Mouse (Mus musculus): Measurements from ENCODE around the gene Srebf1.
A peak's percentile ranks its signal among the peaks of the same experiment; 100 is the strongest.

- TF ChIP-seq CTCF (IDR thresholded peaks at IDR 0.05; ENCODE audit: low read depth, low read length): peak; percentile 77
- no peak for TF ChIP-seq POLR2A (IDR thresholded peaks at IDR 0.05; ENCODE audit: borderline replicate concordance, low read depth, low read length)
Measured at GRCm38 (mm10) chr11:60199702-60200184, 22.6 kb downstream of the Srebf1 start.

Data from bone marrow macrophage, adult 2 months (primary cell).